Mouse (Mus musculus): ENCODE measurements around the gene Ston2. TPM values are rescaled to one million over a fixed set of nuclear protein-coding genes. Genes with fewer than 3 reads are reported as not detected.

Ston2 gene
- polyA plus RNA-seq, 1 experiment from 2014 or later: 6.7 TPM

- no peak overlapping the region for H3K4me2 ChIP-seq
- 81% methylated on average over 5 of the region's 5 CpGs for WGBS (ENCODE audit: insufficient replicate concordance)
- peaks cover 30% of the 10 kb centered on the region for H3K27me3 ChIP-seq (ENCODE audit: control insufficient read depth, insufficient read depth, low read length)
- H3K4me1 ChIP-seq (ENCODE audit: control insufficient read depth, insufficient read depth, low read length): peaks cover 2% of the 10 kb centered on the region; the same call in 1 of the 2 replicates
- H3K9ac ChIP-seq (ENCODE audit: low read depth, low read length): no peak overlapping the region
- H3K4me3 ChIP-seq (ENCODE audit: low read depth, low read length): no peak overlapping the region
- no peak for ATAC-seq (replicated peaks; ENCODE audit: insufficient number of reproducible peaks, low FRiP score, low TSS enrichment)
- H3K36me3 ChIP-seq (ENCODE audit: control insufficient read depth, insufficient read depth, low read length): no peaks in the 10 kb centered on the region
- no peaks in the 10 kb centered on the region for H3K9me3 ChIP-seq (replicated peaks; ENCODE audit: control insufficient read depth, low read length)
- H3K27ac ChIP-seq (ENCODE audit: low read depth, low read length): no peak overlapping the region
Measured at GRCm38 (mm10) chr12:91781432-91781831, 6.8 kb downstream of the Ston2 start.

GRCm38 (mm10) chr12:91780531-91780930 is 7.7 kb downstream of the Ston2 start:
- no peak overlapping the region for H3K27ac ChIP-seq (ENCODE audit: low read depth, low read length)
- no peak for ATAC-seq (replicated peaks; ENCODE audit: insufficient number of reproducible peaks, low FRiP score, low TSS enrichment)
- peaks cover 2% of the 10 kb centered on the region; the same call in 1 of the 2 replicates for H3K4me1 ChIP-seq (ENCODE audit: control insufficient read depth, insufficient read depth, low read length)
- 74% methylated on average over 3 of the region's 3 CpGs for WGBS (ENCODE audit: insufficient replicate concordance)
- H3K27me3 ChIP-seq (ENCODE audit: control insufficient read depth, insufficient read depth, low read length): peaks cover 32% of the 10 kb centered on the region
- no peak overlapping the region for H3K4me3 ChIP-seq (ENCODE audit: low read depth, low read length)
- no peaks in the 10 kb centered on the region for H3K9me3 ChIP-seq (replicated peaks; ENCODE audit: control insufficient read depth, low read length)
- no peak overlapping the region for H3K4me2 ChIP-seq
- no peak overlapping the region for H3K9ac ChIP-seq (ENCODE audit: low read depth, low read length)
- H3K36me3 ChIP-seq (ENCODE audit: control insufficient read depth, insufficient read depth, low read length): no peaks in the 10 kb centered on the region

GRCm38 (mm10) chr12:91779004-91779365 is 9.2 kb downstream of the Ston2 start:
- H3K4me2 ChIP-seq: peak overlapping the region; percentile 98
- under 1% methylated on average over 35 of the region's 35 CpGs for WGBS (ENCODE audit: insufficient replicate concordance)
- peaks cover 32% of the 10 kb centered on the region for H3K27me3 ChIP-seq (ENCODE audit: control insufficient read depth, insufficient read depth, low read length)
- peaks cover 2% of the 10 kb centered on the region; the same call in 1 of the 2 replicates for H3K4me1 ChIP-seq (ENCODE audit: control insufficient read depth, insufficient read depth, low read length)
- H3K4me3 ChIP-seq (ENCODE audit: low read depth, low read length): peak overlapping the region; percentile 75
- no peak overlapping the region for H3K27ac ChIP-seq (ENCODE audit: low read depth, low read length)
- no peaks in the 10 kb centered on the region for H3K36me3 ChIP-seq (ENCODE audit: control insufficient read depth, insufficient read depth, low read length)
- no peaks in the 10 kb centered on the region for H3K9me3 ChIP-seq (replicated peaks; ENCODE audit: control insufficient read depth, low read length)
- peak; percentile 92 for ATAC-seq (replicated peaks; ENCODE audit: insufficient number of reproducible peaks, low FRiP score, low TSS enrichment)
- H3K9ac ChIP-seq (ENCODE audit: low read depth, low read length): peak overlapping the region; percentile 67; the same call in 1 of the 2 replicates

GRCm38 (mm10) chr12:91778211-91779003 is 9.8 kb downstream of the Ston2 start:
- Histone ChIP-seq H3K4me2 (peak overlapping the region; percentile 98), H3K36me3 (ENCODE audit: control insufficient read depth, insufficient read depth, low read length) (no peaks in the 10 kb centered on the region), H3K9me3 (replicated peaks; ENCODE audit: control insufficient read depth, low read length) (no peaks in the 10 kb centered on the region), H3K27me3 (ENCODE audit: control insufficient read depth, insufficient read depth, low read length) (peaks cover 32% of the 10 kb centered on the region), H3K9ac (ENCODE audit: low read depth, low read length) (peak overlapping the region; percentile 67; the same call in 1 of the 2 replicates), H3K4me1 (ENCODE audit: control insufficient read depth, insufficient read depth, low read length) (peaks cover 2% of the 10 kb centered on the region; the same call in 1 of the 2 replicates), H3K4me3 (ENCODE audit: low read depth, low read length) (peak overlapping the region; percentile 75), H3K27ac (ENCODE audit: low read depth, low read length) (no peak overlapping the region)
- WGBS (ENCODE audit: insufficient replicate concordance): 2% methylated on average over 50 of the region's 51 CpGs
- ATAC-seq (replicated peaks; ENCODE audit: insufficient number of reproducible peaks, low FRiP score, low TSS enrichment): peak; percentile 79

GRCm38 (mm10) chr12:91776342-91776741 is 11.8 kb downstream of the Ston2 start:
- Histone ChIP-seq H3K27ac (ENCODE audit: low read depth, low read length) (no peak overlapping the region), H3K4me2 (no peak overlapping the region), H3K27me3 (ENCODE audit: control insufficient read depth, insufficient read depth, low read length) (peaks cover 32% of the 10 kb centered on the region), H3K9ac (ENCODE audit: low read depth, low read length) (no peak overlapping the region), H3K4me1 (ENCODE audit: control insufficient read depth, insufficient read depth, low read length) (peaks cover 2% of the 10 kb centered on the region; the same call in 1 of the 2 replicates), H3K9me3 (replicated peaks; ENCODE audit: control insufficient read depth, low read length) (no peaks in the 10 kb centered on the region), H3K4me3 (ENCODE audit: low read depth, low read length) (no peak overlapping the region), H3K36me3 (ENCODE audit: control insufficient read depth, insufficient read depth, low read length) (no peaks in the 10 kb centered on the region)
- 58% methylated on average over 5 of the region's 5 CpGs for WGBS (ENCODE audit: insufficient replicate concordance)
- no peak for ATAC-seq (replicated peaks; ENCODE audit: insufficient number of reproducible peaks, low FRiP score, low TSS enrichment)

- Histone ChIP-seq H3K4me3 (ENCODE audit: low read depth, low read length) (no peak overlapping the region), H3K36me3 (ENCODE audit: control insufficient read depth, insufficient read depth, low read length) (no peaks in the 10 kb centered on the region), H3K4me1 (ENCODE audit: control insufficient read depth, insufficient read depth, low read length) (peaks cover 2% of the 10 kb centered on the region; the same call in 1 of the 2 replicates), H3K4me2 (no peak overlapping the region), H3K27ac (ENCODE audit: low read depth, low read length) (no peak overlapping the region), H3K9ac (ENCODE audit: low read depth, low read length) (no peak overlapping the region), H3K27me3 (ENCODE audit: control insufficient read depth, insufficient read depth, low read length) (peaks cover 26% of the 10 kb centered on the region), H3K9me3 (replicated peaks; ENCODE audit: control insufficient read depth, low read length) (no peaks in the 10 kb centered on the region)
- 64% methylated on average over 8 of the region's 8 CpGs for WGBS (ENCODE audit: insufficient replicate concordance)
- ATAC-seq (replicated peaks; ENCODE audit: insufficient number of reproducible peaks, low FRiP score, low TSS enrichment): no peak
Measured at GRCm38 (mm10) chr12:91774811-91775284, 13.3 kb downstream of the Ston2 start.

- 58% methylated on average over 2 of the region's 2 CpGs for WGBS (ENCODE audit: insufficient replicate concordance)
- Histone ChIP-seq H3K9me3 (replicated peaks; ENCODE audit: control insufficient read depth, low read length) (no peaks in the 10 kb centered on the region), H3K36me3 (ENCODE audit: control insufficient read depth, insufficient read depth, low read length) (no peaks in the 10 kb centered on the region), H3K27me3 (ENCODE audit: control insufficient read depth, insufficient read depth, low read length) (peaks cover 6% of the 10 kb centered on the region; the same call in 1 of the 2 replicates), H3K4me2 (no peak overlapping the region), H3K9ac (ENCODE audit: low read depth, low read length) (no peak overlapping the region), H3K4me3 (ENCODE audit: low read depth, low read length) (no peak overlapping the region), H3K4me1 (ENCODE audit: control insufficient read depth, insufficient read depth, low read length) (peaks cover 15% of the 10 kb centered on the region), H3K27ac (ENCODE audit: low read depth, low read length) (no peak overlapping the region)
- ATAC-seq (replicated peaks; ENCODE audit: insufficient number of reproducible peaks, low FRiP score, low TSS enrichment): no peak
Measured at GRCm38 (mm10) chr12:91768871-91769270, 19.3 kb downstream of the Ston2 start.

- Histone ChIP-seq H3K9me3 (replicated peaks; ENCODE audit: control insufficient read depth, low read length) (no peaks in the 10 kb centered on the region), H3K9ac (ENCODE audit: low read depth, low read length) (no peak overlapping the region), H3K36me3 (ENCODE audit: control insufficient read depth, insufficient read depth, low read length) (no peaks in the 10 kb centered on the region), H3K4me3 (ENCODE audit: low read depth, low read length) (no peak overlapping the region), H3K4me1 (ENCODE audit: control insufficient read depth, insufficient read depth, low read length) (peaks cover 15% of the 10 kb centered on the region), H3K27ac (ENCODE audit: low read depth, low read length) (no peak overlapping the region), H3K27me3 (ENCODE audit: control insufficient read depth, insufficient read depth, low read length) (peaks cover 8% of the 10 kb centered on the region; the same call in 1 of the 2 replicates), H3K4me2 (no peak overlapping the region)
- WGBS (ENCODE audit: insufficient replicate concordance): 82% methylated on average over 6 of the region's 6 CpGs
- no peak for ATAC-seq (replicated peaks; ENCODE audit: insufficient number of reproducible peaks, low FRiP score, low TSS enrichment)
Measured at GRCm38 (mm10) chr12:91768176-91768575, 20.0 kb downstream of the Ston2 start.

Measured in heart, embryonic 11.5 days (tissue).